In the genomic region with DNA sequence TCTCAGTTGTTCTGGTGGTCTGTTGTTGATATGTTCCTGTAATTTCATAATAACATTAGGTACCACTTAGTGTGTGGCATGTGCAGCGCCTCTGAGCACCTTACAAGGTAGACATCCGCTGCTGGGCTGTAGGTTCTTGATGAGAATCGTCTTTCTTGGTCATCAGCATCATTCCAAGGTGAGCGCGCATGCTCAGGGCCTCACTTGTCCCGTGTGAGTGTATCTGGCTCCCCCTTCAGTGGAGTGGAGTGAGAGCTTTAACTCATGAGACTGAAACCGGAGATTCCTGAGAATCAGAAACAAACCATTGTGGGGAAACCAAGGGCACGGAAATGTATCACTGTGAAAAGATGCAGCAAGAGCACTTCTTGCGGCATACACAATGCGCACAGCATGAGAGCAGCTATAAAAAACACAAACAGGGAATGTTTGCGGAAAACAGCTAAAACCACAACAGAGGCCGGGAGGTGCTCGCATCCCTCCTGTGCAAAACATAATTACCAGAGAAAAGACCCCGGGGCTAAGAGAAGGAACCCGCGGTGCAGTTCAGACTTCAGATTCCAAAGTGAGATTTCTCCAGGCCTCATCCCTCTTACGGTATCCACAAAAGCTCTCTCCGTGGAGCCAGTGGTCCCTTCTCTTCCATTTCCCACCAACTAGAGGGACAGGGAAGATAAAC, we compare ENCODE assay signal across 8 mouse cellular contexts. TPM values are rescaled to one million over a fixed set of nuclear protein-coding genes. Genes with fewer than 3 reads are reported as not detected.
DNase-seq lines count a peak whose midpoint lies in the region; ATAC-seq lines count a peak whose summit lies in the region.

No protein-coding gene starts in this region.

- WGBS in hindbrain, embryonic 10.5 days = 19% methylated on average over 18 of the region's 18 CpGs
- WGBS in neural tube, embryonic 12.5 days = 28% methylated on average over 18 of the region's 18 CpGs

- H3K4me1 ChIP-seq in hindbrain, embryonic 10.5 days (replicated peaks) = peaks cover 10% of the 10 kb centered on the region
- H3K4me1 ChIP-seq in neural tube, embryonic 12.5 days = peaks cover 3% of the 10 kb centered on the region; the same call in 1 of the 2 replicates

- H3K27me3 ChIP-seq in hindbrain, embryonic 10.5 days (ENCODE audit: insufficient read depth, poor library complexity, severe bottlenecking) = no peaks in the 10 kb centered on the region
- H3K27me3 ChIP-seq in neural tube, embryonic 12.5 days (replicated peaks) = no peaks in the 10 kb centered on the region

- H3K36me3 ChIP-seq in hindbrain, embryonic 10.5 days = no peaks in the 10 kb centered on the region
- H3K36me3 ChIP-seq in neural tube, embryonic 12.5 days = no peaks in the 10 kb centered on the region

- DNase-seq in adrenal gland, postnatal 10 days = peak; percentile 24
- DNase-seq in adrenal gland, postnatal 4 days (ENCODE audit: low spot score in 2 of 2) = no peak
- DNase-seq in retina, postnatal 1 day = peak; percentile 40
- no peak for DNase-seq in retina, embryonic 14.5 days (ENCODE audit: low spot score)
- DNase-seq in hindbrain, embryonic 10.5 days (ENCODE audit: low spot score) = peak; percentile 33
- peak; percentile 5 to 17 for DNase-seq in left cerebral cortex, adult 18-20 months (ENCODE audit: low spot score in 2 of 2)

- H3K9ac ChIP-seq in neural tube, embryonic 12.5 days = no peak overlapping the region

- H3K4me3 ChIP-seq in hindbrain, embryonic 10.5 days = peak overlapping the region; percentile 39
- no peak overlapping the region for H3K4me3 ChIP-seq in neural tube, embryonic 12.5 days

- no peaks in the 10 kb centered on the region for H3K9me3 ChIP-seq in hindbrain, embryonic 10.5 days
- no peaks in the 10 kb centered on the region for H3K9me3 ChIP-seq in neural tube, embryonic 12.5 days

- peak overlapping the region; percentile 52 for H3K4me2 ChIP-seq in neural tube, embryonic 12.5 days (replicated peaks)

- H3K27ac ChIP-seq in hindbrain, embryonic 10.5 days = peak overlapping the region; percentile 53; the same call in 1 of the 2 replicates
- H3K27ac ChIP-seq in neural tube, embryonic 12.5 days = no peak overlapping the region

- ATAC-seq in neural tube, embryonic 12.5 days (ENCODE audit: low FRiP score, low read depth) = peak; percentile 70
- no peak for ATAC-seq in activated CD4-positive, CD25-positive, alpha-beta regulatory T cell, adult 4 months

RNA-seq across cellular contexts. Expression of a gene that starts 27.2 kb away (rescaled TPM):
- 10 to 100 TPM; 46.3 to 55.4 TPM for total RNA-seq in adrenal gland, postnatal 10 days (2021)
- total RNA-seq in adrenal gland, postnatal 4 days (2021) = 10 to 100 TPM; 52.7 to 55.8 TPM
- 37.6 and 38.6 TPM in 2 replicates for polyA plus RNA-seq in hindbrain, embryonic 10.5 days (2016; fragmentation: Nextera tagmentation; extraction: Ambion mirVana)
- total RNA-seq in left cerebral cortex, adult 18-20 months (2021) = 100 to 1,000 TPM; 106 to 108 TPM
- polyA plus RNA-seq in neural tube, embryonic 12.5 days (2016; fragmentation: Nextera tagmentation; extraction: Ambion mirVana) = 48.9 and 49.6 TPM in 2 replicates
- 10 to 100 TPM; 52.6 to 74.6 TPM for polyA plus RNA-seq in activated CD4-positive, CD25-positive, alpha-beta regulatory T cell, adult 4 months (2017; shearing (Covaris generic))

Comparison
In these comparisons a context has a peak if more than half of its experiments do, and no peak if none do; other contexts are left out.
1. DNase-seq: peak in adrenal gland, postnatal 10 days (single experiment), retina, postnatal 1 day (single experiment), hindbrain, embryonic 10.5 days (single experiment) and left cerebral cortex, adult 18-20 months (2 of 2); none in adrenal gland, postnatal 4 days (0 of 2) and retina, embryonic 14.5 days (single experiment).